In genomic region chr10:49785477-49785876, GRCm38 (mm10) we compare ENCODE assay signal across 14 mouse cellular contexts. TPM values are rescaled to one million over a fixed set of nuclear protein-coding genes. Genes with fewer than 3 reads are reported as not detected.
DNase-seq lines count a peak whose midpoint lies in the region; ATAC-seq and TF ChIP-seq lines count a peak whose summit lies in the region.
"Had no signal": no experiment of that assay in that cellular context is flagged by ENCODE, and none has a peak within 500 bp of the region (broad histone marks: within the 10 kb centered on the region; RNA-seq: fewer than 3 reads in every experiment).

No protein-coding gene starts in this region.

- peaks cover 4% of the 10 kb centered on the region; the same call in 1 of the 2 replicates for H3K4me1 ChIP-seq in kidney, postnatal 0 days (replicated peaks; ENCODE audit: insufficient read depth, low read length)
- H3K4me1 ChIP-seq in midbrain, postnatal 0 days (ENCODE audit: insufficient read depth, low read length): peaks cover 9% of the 10 kb centered on the region
- H3K4me1 ChIP-seq in kidney, embryonic 14.5 days (ENCODE audit: control insufficient read depth, insufficient read depth, low read length): no peaks in the 10 kb centered on the region
- H3K4me1 ChIP-seq: liver, embryonic 15.5 days had no signal

- no peak overlapping the region for H3K4me3 ChIP-seq in kidney, postnatal 0 days (replicated peaks; ENCODE audit: low read depth, low read length)
- peak overlapping the region; percentile 87 for H3K4me3 ChIP-seq in midbrain, postnatal 0 days (ENCODE audit: low read depth, low read length)
- no peak overlapping the region for H3K4me3 ChIP-seq in kidney, embryonic 14.5 days (ENCODE audit: low read length)
- H3K4me3 ChIP-seq: liver, embryonic 15.5 days had no signal

- H3K36me3 ChIP-seq in kidney, postnatal 0 days (ENCODE audit: insufficient read depth, low read length): no peaks in the 10 kb centered on the region
- no peaks in the 10 kb centered on the region for H3K36me3 ChIP-seq in midbrain, postnatal 0 days (ENCODE audit: insufficient read depth, low read length)
- no peaks in the 10 kb centered on the region for H3K36me3 ChIP-seq in kidney, embryonic 14.5 days (ENCODE audit: control insufficient read depth, insufficient read depth, low read length)
- H3K36me3 ChIP-seq: liver, embryonic 15.5 days had no signal

- peak; percentile 48 for DNase-seq in kidney, postnatal 0 days (ENCODE audit: low spot score)
- no peak for DNase-seq in kidney, postnatal 14 days
- DNase-seq in adipocyte (ENCODE audit: low spot score): peak; percentile 27
- DNase-seq in forelimb bud, embryonic 11.5 days (ENCODE audit: low read depth, low spot score): peak; percentile 42
- DNase-seq in midbrain, postnatal 0 days (ENCODE audit: low spot score): peak; percentile 9
- no peak for DNase-seq in frontal cortex, adult 2 months (ENCODE audit: extremely low spot score in 1 of 2, low spot score in 1 of 2)
- no peak for DNase-seq in adrenal gland, adult 2 months
- DNase-seq: gastrocnemius, postnatal 14 days had no signal

- no peak for ATAC-seq in kidney, postnatal 0 days (replicated peaks; ENCODE audit: low FRiP score, low read depth)
- no peak for ATAC-seq in midbrain, postnatal 0 days (ENCODE audit: low FRiP score)
- ATAC-seq in kidney, embryonic 14.5 days (ENCODE audit: low FRiP score, low TSS enrichment): no peak
- ATAC-seq: inflammation-experienced regulatory T-cells, adult 6 months had no signal

- WGBS in kidney, postnatal 0 days: 46% methylated on average over 2 of the region's 2 CpGs
- 42% methylated on average over 2 of the region's 2 CpGs for WGBS in midbrain, postnatal 0 days
- 49% methylated on average over 2 of the region's 2 CpGs for WGBS in kidney, embryonic 14.5 days

- TF ChIP-seq CTCF in kidney, postnatal 0 days (IDR thresholded peaks at IDR 0.05; ENCODE audit: low read depth): no peak
- TF ChIP-seq CTCF in midbrain, postnatal 0 days (IDR thresholded peaks at IDR 0.05): no peak

- H3K4me2 ChIP-seq in kidney, postnatal 0 days (ENCODE audit: low read length): no peak overlapping the region
- H3K4me2 ChIP-seq in midbrain, postnatal 0 days (ENCODE audit: low read depth, low read length, poor library complexity, severe bottlenecking): peak overlapping the region; percentile 49
- H3K4me2 ChIP-seq in kidney, embryonic 14.5 days (replicated peaks; ENCODE audit: low read depth, low read length): no peak overlapping the region
- H3K4me2 ChIP-seq: liver, embryonic 15.5 days had no signal

- no peaks in the 10 kb centered on the region for H3K9me3 ChIP-seq in kidney, postnatal 0 days (replicated peaks; ENCODE audit: low read length)
- no peaks in the 10 kb centered on the region for H3K9me3 ChIP-seq in midbrain, postnatal 0 days (ENCODE audit: low read length)
- H3K9me3 ChIP-seq in kidney, embryonic 14.5 days (ENCODE audit: control insufficient read depth, low read length): no peaks in the 10 kb centered on the region
- H3K9me3 ChIP-seq: liver, embryonic 15.5 days had no signal

- H3K27ac ChIP-seq in kidney, postnatal 0 days: no peak overlapping the region
- no peak overlapping the region for H3K27ac ChIP-seq in midbrain, postnatal 0 days (ENCODE audit: low read depth, low read length)
- H3K27ac ChIP-seq in kidney, embryonic 14.5 days (ENCODE audit: low read depth, low read length): no peak overlapping the region
- H3K27ac ChIP-seq: liver, embryonic 15.5 days; macrophage had no signal

- H3K27me3 ChIP-seq in kidney, postnatal 0 days (ENCODE audit: insufficient read depth, low read length): no peaks in the 10 kb centered on the region
- H3K27me3 ChIP-seq in midbrain, postnatal 0 days (ENCODE audit: insufficient read depth, low read length): no peaks in the 10 kb centered on the region
- H3K27me3 ChIP-seq in kidney, embryonic 14.5 days (ENCODE audit: control insufficient read depth, insufficient read depth, low read length): peaks cover 17% of the 10 kb centered on the region; the same call in 1 of the 2 replicates
- H3K27me3 ChIP-seq: CH12.LX had no signal

- no peak overlapping the region for H3K9ac ChIP-seq in kidney, postnatal 0 days (ENCODE audit: low read depth, low read length)
- peak overlapping the region; percentile 34 for H3K9ac ChIP-seq in midbrain, postnatal 0 days (replicated peaks; ENCODE audit: low read length, poor library complexity, severe bottlenecking)
- H3K9ac ChIP-seq in kidney, embryonic 14.5 days (ENCODE audit: low read depth, low read length): no peak overlapping the region
- H3K9ac ChIP-seq: liver, embryonic 15.5 days had no signal

RNA-seq across cellular contexts. Expression of gene Grik2, which starts 3.1 kb away (rescaled TPM):
- 1.8 and 2.1 TPM in 2 replicates for polyA plus RNA-seq in kidney, postnatal 0 days (2015; fragmentation: Nextera tagmentation; extraction: Ambion mirVana)
- total RNA-seq in midbrain, postnatal 0 days (2014; rRNA removed): 145 and 151 TPM in 2 replicates
- polyA plus RNA-seq in midbrain, postnatal 0 days (2015; fragmentation: Nextera tagmentation; extraction: Ambion mirVana): 25.6 and 28.7 TPM in 2 replicates
- 40.7 and 46.7 TPM in 2 replicates for polyA plus RNA-seq in frontal cortex, adult 2 months (2012; rRNA removed)
- total RNA-seq in adrenal gland, adult 2 months (2021): 1 to 10 TPM; 1.6 to 1.8 TPM
- polyA plus RNA-seq in adrenal gland, adult 2 months (2012; rRNA removed): 0.34 and 0.47 TPM in 2 replicates
- polyA plus RNA-seq in kidney, embryonic 14.5 days (2014; fragmentation: Nextera tagmentation; extraction: Ambion mirVana): 5.0 and 6.5 TPM in 2 replicates
- total RNA-seq: CH12.LX; neutrophil, adult 5-6 weeks had no signal
- polyA plus RNA-seq: inflammation-experienced regulatory T-cells, adult 6 months; macrophage had no signal

Comparison
In these comparisons a context has a peak if more than half of its experiments do, and no peak if none do; other contexts are left out.
1. DNase-seq: peak in kidney, postnatal 0 days (single experiment), adipocyte (single experiment), forelimb bud, embryonic 11.5 days (single experiment) and midbrain, postnatal 0 days (single experiment); none in kidney, postnatal 14 days (single experiment), frontal cortex, adult 2 months (0 of 2) and adrenal gland, adult 2 months (single experiment).